Mouse (Mus musculus) forebrain, embryonic 16.5 days (tissue): ENCODE measurements at regions not wholly inside any gene's neighbourhood (a gene's known extent, or its start where the extent isn't known, plus 50 kb on each side); places are given as distances from the start of the nearest gene placed in this dataset.
A peak's percentile ranks its signal among the peaks of the same experiment; 100 is the strongest.

ENCODE experiments used
- ATAC-seq: fragments of 200-750 bp; cut with Nextera tagmentation; 2 replicates; pipeline ENCODE4 v1.8.0; 2017; ENCODE audit warnings: mild to moderate bottlenecking, moderate library complexity
- H3K27ac ChIP-seq: fragments of 300-500 bp; sonication (generic); 2 replicates; pipeline ENCODE4 v1.5.1; 2014; ENCODE audit warnings: low read length, control low read depth
- H3K27me3 ChIP-seq: fragments of 300-500 bp; sonication (generic); replicated peaks from 2 replicates; pipeline ENCODE4 v1.6.1; 2014; ENCODE audit warnings: low read length; ENCODE audit not compliant: control insufficient read depth, insufficient read depth
- H3K36me3 ChIP-seq: fragments of 300-500 bp; sonication (generic); 2 replicates; pipeline ENCODE4 v1.6.1; 2014; ENCODE audit not compliant: control insufficient read depth, insufficient read depth
- H3K4me1 ChIP-seq: fragments of 300-500 bp; sonication (generic); replicated peaks from 2 replicates; pipeline ENCODE4 v1.6.1; 2014; ENCODE audit warnings: low read length; ENCODE audit not compliant: control insufficient read depth, insufficient read depth
- H3K4me2 ChIP-seq: fragments of 300-500 bp; sonication (generic); 2 replicates; pipeline ENCODE4 v1.6.1; 2014; ENCODE audit warnings: mild to moderate bottlenecking, low read length, control low read depth
- H3K4me3 ChIP-seq: fragments of 300-500 bp; sonication (generic); replicated peaks from 2 replicates; pipeline ENCODE4 v1.5.1; 2014; ENCODE audit warnings: mild to moderate bottlenecking, low read length, control low read depth
- H3K9ac ChIP-seq: fragments of 300-500 bp; sonication (generic); replicated peaks from 2 replicates; pipeline ENCODE4 v1.6.1; 2014; ENCODE audit warnings: low read depth, low read length, control low read depth
- H3K9me3 ChIP-seq: fragments of 300-500 bp; sonication (generic); 2 replicates; pipeline ENCODE4 v1.6.1; 2016; ENCODE audit warnings: low read length; ENCODE audit not compliant: control insufficient read depth
- WGBS: fragments of 180-500 bp; shearing (Covaris S2); extraction: QIAGEN DNeasy Blood & Tissue Kit; methylation state at CpG from one replicate; pipeline ENCODE4 v1.1.7; 2014; 5-methylcytosine and 5-hydroxymethylcytosine counted together

DNA sequence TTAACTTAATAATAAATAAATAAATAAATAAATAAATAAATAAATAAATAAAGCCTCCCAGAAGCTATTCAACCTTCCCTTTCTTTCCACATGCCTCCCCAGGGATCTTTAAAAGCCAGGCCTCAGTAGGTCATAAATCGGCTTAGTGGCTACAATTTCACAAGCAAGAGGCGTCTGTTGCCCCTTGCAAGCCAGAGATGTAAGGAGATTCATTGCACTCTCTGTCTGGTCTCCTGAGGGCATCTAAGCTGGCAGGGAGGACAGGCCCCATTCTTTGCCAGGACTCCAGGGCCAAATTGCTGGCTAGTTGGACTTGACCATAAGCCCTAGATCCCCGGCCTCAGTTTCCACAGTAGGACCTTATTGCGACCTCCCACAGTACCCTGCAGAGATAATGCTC, 101.6 kb upstream of the Cachd1 start:
- H3K27ac ChIP-seq, result no peak overlapping the region
- H3K4me2 ChIP-seq, result no peak overlapping the region
- no peaks in the 10 kb centered on the region for H3K4me1 ChIP-seq
- no peaks in the 10 kb centered on the region for H3K27me3 ChIP-seq
- no peaks in the 10 kb centered on the region for H3K9me3 ChIP-seq
- H3K4me3 ChIP-seq, result no peak overlapping the region
- ATAC-seq, result no peak
- no peak overlapping the region for H3K9ac ChIP-seq
- 89% methylated on average over 4 of the region's 4 CpGs for WGBS
- H3K36me3 ChIP-seq, result no peaks in the 10 kb centered on the region

DNA sequence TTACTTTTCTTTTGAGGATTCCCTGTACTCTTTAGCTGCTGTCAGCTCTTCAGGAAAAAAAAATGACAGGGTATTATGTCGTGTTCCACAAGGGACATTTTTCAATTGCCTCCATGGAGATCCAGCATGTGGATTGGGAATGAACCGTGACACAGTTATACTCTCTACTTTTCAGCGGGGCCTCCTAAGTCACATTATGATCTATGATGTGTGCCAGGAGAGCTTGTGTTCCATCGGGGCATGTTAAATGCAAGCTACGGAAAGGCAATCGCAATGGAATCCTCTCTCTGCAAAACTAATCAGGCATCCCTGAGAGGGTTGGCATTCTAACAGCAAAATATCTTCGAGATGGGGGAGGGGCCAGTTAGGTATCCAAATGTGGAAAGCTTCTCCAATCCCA, 92.7 kb upstream of the Cachd1 start:
- Histone ChIP-seq H3K9ac (no peak overlapping the region), H3K9me3 (no peaks in the 10 kb centered on the region), H3K4me3 (no peak overlapping the region), H3K27ac (no peak overlapping the region), H3K27me3 (no peaks in the 10 kb centered on the region), H3K36me3 (no peaks in the 10 kb centered on the region), H3K4me1 (no peaks in the 10 kb centered on the region), H3K4me2 (no peak overlapping the region)
- ATAC-seq, result no peak
- 78% methylated on average over 7 of the region's 7 CpGs for WGBS

DNA sequence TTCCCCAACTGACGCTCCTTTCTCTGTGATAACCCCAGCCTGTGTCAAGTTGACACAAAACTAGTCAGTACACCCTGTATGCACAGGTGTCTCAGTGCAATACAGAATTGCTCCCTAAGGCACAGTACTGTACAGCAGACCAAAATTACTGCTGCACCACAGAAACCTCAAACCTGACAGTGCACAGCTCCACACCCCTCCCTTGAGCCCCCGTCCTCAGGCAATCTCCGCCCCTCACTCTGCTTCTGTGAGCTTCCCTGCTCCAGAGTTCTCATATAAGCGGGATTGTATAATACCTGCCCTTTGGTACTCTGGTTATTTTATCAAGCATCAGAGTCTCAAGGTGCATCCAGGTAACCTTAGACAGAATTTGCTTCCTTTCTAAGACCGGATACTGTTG, 76.5 kb upstream of the Cachd1 start:
- WGBS, result 76% methylated on average over 5 of the region's 5 CpGs
- no peak overlapping the region for H3K9ac ChIP-seq
- ATAC-seq, result no peak
- H3K4me1 ChIP-seq, result no peaks in the 10 kb centered on the region; the same call in 1 of the 2 replicates
- H3K4me3 ChIP-seq, result no peak overlapping the region
- no peaks in the 10 kb centered on the region for H3K27me3 ChIP-seq
- H3K9me3 ChIP-seq, result no peaks in the 10 kb centered on the region
- no peak overlapping the region for H3K27ac ChIP-seq
- no peak overlapping the region for H3K4me2 ChIP-seq
- no peaks in the 10 kb centered on the region for H3K36me3 ChIP-seq

DNA sequence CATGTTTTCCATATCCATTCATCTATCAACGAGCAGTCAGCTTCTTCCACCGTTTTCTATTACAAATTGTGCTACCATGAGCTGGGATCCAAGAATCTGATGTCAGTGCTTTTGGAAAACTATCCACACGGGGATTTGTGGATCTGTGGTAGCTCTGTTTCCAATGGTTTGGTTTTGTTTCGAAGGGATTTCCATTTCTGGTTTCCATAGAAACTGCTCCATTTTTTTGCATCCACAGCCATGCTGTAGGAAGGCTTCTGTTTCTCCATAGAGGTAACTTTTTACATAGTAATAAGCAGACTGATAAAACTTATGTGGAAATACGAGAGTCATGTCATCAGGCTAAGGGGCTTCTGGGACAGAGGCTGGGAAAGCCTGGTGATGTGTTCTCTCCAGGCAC, 76.1 kb upstream of the Cachd1 start:
- no peak overlapping the region for H3K4me2 ChIP-seq
- peak; percentile 52 for ATAC-seq
- 71% methylated on average over 5 of the region's 5 CpGs for WGBS

DNA sequence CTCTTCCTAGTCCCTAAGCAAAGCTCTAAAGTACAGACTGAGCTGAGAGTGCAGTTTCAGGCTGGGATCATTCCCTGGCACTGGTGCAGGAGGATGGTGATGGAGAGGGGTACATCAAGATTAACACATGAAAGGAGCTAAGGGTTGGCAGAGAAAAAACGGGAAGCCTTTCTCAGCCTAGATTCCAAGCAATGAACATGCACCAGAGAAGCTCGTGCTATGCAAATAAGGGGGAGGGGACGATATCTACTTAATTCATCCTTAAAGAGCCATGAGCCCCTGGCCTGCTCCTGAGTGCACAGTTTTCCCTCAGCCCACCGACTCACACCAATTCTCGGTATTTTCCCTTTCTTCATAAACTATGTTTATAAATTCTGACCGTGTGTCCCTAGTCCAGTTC, 70.5 kb upstream of the Cachd1 start:
- peak; percentile 74 for ATAC-seq
- no peaks in the 10 kb centered on the region for H3K36me3 ChIP-seq

More for the DNA sequence above, 76.1 kb upstream of the Cachd1 start:
- Histone ChIP-seq H3K4me1 (no peaks in the 10 kb centered on the region; the same call in 1 of the 2 replicates), H3K27me3 (no peaks in the 10 kb centered on the region), H3K9me3 (no peaks in the 10 kb centered on the region), H3K27ac (no peak overlapping the region), H3K36me3 (no peaks in the 10 kb centered on the region), H3K9ac (no peak overlapping the region), H3K4me3 (no peak overlapping the region)

DNA sequence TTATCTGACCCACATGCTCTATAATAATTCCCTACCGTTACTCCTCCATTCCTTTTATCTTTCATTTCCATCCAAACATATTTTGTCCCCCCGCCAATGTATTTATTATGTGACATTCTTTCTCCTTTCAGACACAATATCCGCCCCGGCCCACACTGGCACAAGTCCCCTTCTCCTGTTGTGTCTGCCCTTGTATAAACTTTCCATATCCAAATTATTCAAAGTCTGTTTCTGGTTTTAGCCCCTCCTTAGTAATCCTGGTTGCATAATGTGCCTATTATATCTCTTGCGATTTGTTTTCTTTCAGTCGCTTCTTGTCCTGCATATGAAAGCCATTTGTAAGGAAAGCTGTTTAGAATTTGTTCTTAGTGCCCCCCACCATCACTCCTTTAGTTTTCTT, 69.3 kb upstream of the Cachd1 start:
- Histone ChIP-seq H3K4me3 (peak overlapping the region; percentile 19), H3K27me3 (no peaks in the 10 kb centered on the region), H3K4me1 (peaks cover 12% of the 10 kb centered on the region), H3K9me3 (no peaks in the 10 kb centered on the region), H3K36me3 (no peaks in the 10 kb centered on the region), H3K27ac (no peak overlapping the region), H3K9ac (0 out of 2 replicates have a peak overlapping the region, but pooled peaks have one; percentile 3), H3K4me2 (peak overlapping the region; percentile 40)
- WGBS, result 25% methylated on average over 6 of the region's 6 CpGs
- no peak for ATAC-seq

More for the DNA sequence above, 70.5 kb upstream of the Cachd1 start:
- Histone ChIP-seq H3K27ac (no peak overlapping the region), H3K4me3 (no peak overlapping the region), H3K9ac (no peak overlapping the region), H3K4me1 (peaks cover 12% of the 10 kb centered on the region), H3K9me3 (no peaks in the 10 kb centered on the region), H3K27me3 (no peaks in the 10 kb centered on the region), H3K4me2 (no peak overlapping the region)
- WGBS, result 17% methylated on average over 6 of the region's 6 CpGs

DNA sequence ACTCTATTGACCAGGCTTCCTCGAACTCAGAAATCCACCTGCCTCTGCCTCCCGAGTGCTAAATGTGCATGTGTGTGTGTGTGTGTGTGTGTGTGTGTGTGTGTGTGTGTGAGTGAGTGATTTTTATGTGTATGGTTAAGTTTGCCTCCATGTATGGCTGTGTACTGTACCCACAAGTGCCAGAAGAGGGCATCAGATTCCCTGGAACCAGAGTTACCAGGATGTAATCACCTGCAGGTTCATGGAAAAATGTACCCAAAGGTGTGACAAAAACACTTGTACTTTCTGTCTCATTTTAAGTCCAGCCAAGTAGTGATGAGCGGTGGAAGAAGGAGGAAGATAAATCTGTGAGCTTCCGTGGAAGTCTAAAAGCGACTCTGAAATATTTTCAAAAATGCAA, 68.2 kb upstream of the Cachd1 start:
- 92% methylated on average over 5 of the region's 5 CpGs for WGBS
- Histone ChIP-seq H3K36me3 (no peaks in the 10 kb centered on the region), H3K4me3 (no peak overlapping the region), H3K27me3 (no peaks in the 10 kb centered on the region), H3K9me3 (no peaks in the 10 kb centered on the region), H3K27ac (no peak overlapping the region), H3K9ac (no peak overlapping the region), H3K4me2 (no peak overlapping the region), H3K4me1 (peaks cover 12% of the 10 kb centered on the region)
- ATAC-seq, result no peak

DNA sequence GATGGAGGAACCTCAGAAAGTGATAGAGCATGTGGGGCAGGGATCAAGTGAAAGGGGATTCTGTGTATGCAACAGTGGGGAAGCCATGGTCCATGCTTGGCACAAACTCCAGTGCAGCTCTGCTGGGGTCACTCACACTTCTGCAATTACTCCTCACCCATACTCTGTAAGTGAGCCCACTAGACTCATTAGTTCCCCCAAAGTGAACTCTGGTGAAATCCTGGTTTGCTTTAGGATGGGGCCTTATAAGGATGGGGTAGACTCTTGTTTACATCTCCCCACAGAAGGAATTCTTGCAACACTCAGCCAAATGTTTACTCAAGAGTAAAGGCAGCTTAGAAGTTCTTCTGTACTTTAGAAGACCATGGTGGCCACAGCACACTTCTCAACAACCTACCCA, 62.2 kb upstream of the Cachd1 start:
- H3K4me3 ChIP-seq, result no peak overlapping the region

DNA sequence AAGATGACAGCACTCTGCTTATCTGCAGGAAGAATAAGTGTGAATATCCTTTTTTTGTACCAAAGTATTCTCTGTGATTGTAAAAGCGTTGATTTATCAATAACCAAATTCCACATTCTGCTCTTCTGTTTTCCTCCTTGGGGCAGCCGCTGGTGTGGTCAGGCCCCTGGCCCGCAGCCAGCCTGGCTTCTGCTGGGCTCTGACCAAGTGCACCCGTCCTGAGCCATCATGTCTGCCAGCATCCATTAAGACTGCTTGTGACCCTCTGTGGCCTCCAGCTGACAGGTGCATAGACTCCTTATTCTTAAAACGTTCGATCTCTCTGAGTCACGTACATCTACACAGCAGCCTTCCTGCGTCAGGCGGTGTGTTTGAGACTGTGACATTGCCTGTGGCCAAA, 58.9 kb upstream of the Cachd1 start:
- ATAC-seq, result no peak
- Histone ChIP-seq H3K27me3 (no peaks in the 10 kb centered on the region), H3K36me3 (no peaks in the 10 kb centered on the region), H3K9ac (no peak overlapping the region), H3K27ac (no peak overlapping the region), H3K4me1 (no peaks in the 10 kb centered on the region), H3K9me3 (no peaks in the 10 kb centered on the region), H3K4me3 (no peak overlapping the region), H3K4me2 (no peak overlapping the region)
- 88% methylated on average over 9 of the region's 9 CpGs for WGBS

More for the DNA sequence above, 62.2 kb upstream of the Cachd1 start:
- Histone ChIP-seq H3K4me1 (no peaks in the 10 kb centered on the region), H3K9ac (no peak overlapping the region), H3K36me3 (no peaks in the 10 kb centered on the region), H3K4me2 (no peak overlapping the region), H3K27ac (no peak overlapping the region), H3K27me3 (no peaks in the 10 kb centered on the region), H3K9me3 (no peaks in the 10 kb centered on the region)
- no peak for ATAC-seq

DNA sequence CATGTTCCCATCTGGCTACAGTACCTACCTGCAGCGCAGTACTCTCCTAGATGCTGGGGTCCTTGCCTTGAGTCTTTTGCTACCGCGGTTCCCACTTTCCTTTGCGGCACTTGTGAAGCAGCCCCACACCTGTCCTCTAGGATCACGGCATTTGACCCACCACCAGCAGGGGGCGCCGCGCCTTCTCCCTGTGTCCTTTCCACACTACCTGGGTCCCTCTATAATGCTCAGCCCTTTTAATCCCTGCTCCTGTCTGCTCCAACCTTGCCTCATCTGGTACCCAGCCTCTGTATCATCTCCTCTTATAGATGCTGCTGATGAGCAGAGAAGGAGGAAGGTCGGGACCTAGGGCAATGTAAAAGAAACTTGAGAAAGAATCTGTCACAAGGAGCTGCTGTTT, 53.9 kb upstream of the Cachd1 start:
- H3K27me3 ChIP-seq, result no peaks in the 10 kb centered on the region
- no peaks in the 10 kb centered on the region for H3K36me3 ChIP-seq
- H3K4me2 ChIP-seq, result no peak overlapping the region
- no peak overlapping the region for H3K27ac ChIP-seq
- H3K4me1 ChIP-seq, result no peaks in the 10 kb centered on the region
- no peaks in the 10 kb centered on the region for H3K9me3 ChIP-seq
- 23% methylated on average over 9 of the region's 9 CpGs for WGBS
- no peak overlapping the region for H3K4me3 ChIP-seq
- H3K9ac ChIP-seq, result no peak overlapping the region
- no peak for ATAC-seq
